Mouse (Mus musculus) 3134 (cell line): ENCODE results near the gene Sgms1.
A peak's percentile ranks its signal among the peaks of the same experiment; 100 is the strongest.
"Not testable (repeated sequence)": the region's sequence is repeated elsewhere in the genome, so short reads cannot be mapped to it uniquely, and the experiment has no call there.

ENCODE experiments used
- DNase-seq: peaks from one replicate; pipeline ENCODE4 v3.0.0-alpha.2; 2011; ENCODE audit warnings: low spot score; ENCODE audit not compliant: insufficient read length; ENCODE audit errors: extremely low read depth

Sgms1 gene

DNA sequence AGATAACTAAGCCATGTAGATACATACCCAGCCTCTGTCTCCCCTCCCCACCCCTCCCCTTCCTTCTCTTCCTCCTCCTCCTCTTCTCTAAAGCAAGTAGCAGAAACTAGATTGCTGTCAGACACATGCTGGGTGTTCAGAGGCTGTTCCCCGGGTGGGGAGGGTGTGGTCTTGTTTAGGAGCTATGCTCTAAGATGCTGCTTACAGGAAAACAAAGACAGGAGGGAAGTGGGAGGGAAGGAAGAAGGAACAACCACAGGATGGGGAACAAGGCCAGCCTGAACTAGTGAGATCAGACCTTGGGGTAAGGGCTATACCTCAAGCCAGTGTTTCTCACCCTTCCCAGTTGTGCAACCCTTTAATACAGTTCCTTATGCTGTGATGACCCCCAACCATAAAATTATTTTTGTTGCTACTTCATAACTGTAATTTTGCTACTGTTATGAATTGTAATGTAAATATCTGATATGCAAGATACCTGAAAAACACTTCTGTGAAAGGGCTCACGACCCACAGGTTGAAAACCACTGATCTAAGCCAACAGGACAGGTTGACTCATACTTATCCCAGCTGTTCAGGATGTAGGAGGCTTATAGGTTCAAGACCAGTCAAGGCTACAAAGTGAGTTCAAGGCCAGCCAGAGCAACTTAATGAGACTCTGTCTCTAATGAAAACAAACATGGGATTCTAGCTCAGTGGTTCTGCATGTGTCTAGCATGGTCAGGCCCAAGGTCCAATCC is 61.3 kb downstream of the Sgms1 start:
- no peak for DNase-seq

DNA sequence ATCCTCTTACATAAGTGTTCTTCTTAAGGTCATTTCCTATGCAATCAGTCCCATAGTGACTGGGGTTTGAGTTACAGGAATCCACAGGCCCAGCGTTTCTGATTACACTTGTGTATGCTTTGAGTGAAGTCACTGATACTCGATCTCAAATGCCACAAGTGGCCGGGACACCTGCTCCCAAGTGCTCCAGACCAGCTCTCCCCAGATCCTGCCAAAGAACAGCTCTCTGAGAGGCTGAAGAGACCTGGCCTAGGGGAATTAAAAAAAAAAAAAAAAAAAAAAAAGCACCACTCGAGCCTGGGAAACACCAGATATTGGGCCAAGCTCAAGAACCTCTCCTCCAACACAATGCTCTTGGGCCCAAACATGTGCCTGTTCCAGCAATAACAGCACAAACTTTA is 62.9 kb downstream of the Sgms1 start:
- DNase-seq, result no peak

GRCm38 (mm10) chr19:32326156-32326555 is 63.4 kb downstream of the Sgms1 start:
- no peak for DNase-seq

DNA sequence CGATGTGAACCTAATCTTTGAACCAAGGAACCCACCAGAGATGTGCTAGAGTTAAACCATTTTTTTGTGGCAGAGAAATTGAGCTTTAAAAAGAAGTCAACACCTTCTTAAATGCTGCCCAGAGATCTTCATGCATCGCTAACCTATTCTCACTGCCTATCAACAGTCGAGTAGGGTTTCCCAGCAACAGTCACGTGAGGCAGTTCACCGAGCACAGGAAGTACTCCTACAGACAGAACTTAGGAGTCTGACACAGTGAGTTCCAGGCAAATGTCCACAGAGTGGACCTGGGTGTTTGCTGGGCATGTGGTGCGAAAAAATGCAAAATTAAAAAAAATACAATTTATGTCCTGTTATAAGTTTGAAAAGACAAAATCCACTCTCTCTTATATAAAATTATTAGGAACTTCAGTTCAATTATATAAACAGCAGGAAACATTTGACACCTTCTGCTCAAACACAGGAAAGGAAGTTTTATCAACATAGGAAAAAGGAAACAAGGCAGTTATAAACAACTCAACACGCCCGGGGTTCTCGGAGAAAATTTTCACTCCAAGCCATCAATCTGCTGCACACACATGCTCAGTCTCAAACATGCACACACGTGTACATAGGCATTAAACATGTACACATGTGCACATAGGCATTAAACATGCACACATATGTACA is 64.3 kb downstream of the Sgms1 start:
- no peak for DNase-seq

DNA sequence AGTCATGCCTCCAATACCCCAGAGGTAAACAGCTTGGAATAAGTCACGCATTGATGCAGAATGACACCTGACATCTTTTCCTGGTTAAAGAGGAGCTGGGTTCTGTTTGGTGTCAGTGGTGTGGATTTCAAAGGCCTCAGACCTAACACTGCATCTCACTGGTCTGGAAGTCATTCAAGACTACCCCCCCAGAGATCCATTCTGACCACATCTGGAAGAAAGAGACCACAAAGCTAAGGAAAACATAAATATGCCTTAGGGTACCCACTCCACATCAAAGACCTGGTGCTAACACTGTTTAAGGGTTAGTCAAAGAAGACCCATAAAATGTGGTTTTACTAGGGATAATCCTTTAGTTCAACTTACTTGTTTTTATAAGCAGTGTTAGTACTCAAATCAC is 65.0 kb downstream of the Sgms1 start:
- no peak for DNase-seq

- no peak for DNase-seq
These were observed 66.4 kb downstream of the Sgms1 start for GRCm38 (mm10) chr19:32323070-32323469.

DNA sequence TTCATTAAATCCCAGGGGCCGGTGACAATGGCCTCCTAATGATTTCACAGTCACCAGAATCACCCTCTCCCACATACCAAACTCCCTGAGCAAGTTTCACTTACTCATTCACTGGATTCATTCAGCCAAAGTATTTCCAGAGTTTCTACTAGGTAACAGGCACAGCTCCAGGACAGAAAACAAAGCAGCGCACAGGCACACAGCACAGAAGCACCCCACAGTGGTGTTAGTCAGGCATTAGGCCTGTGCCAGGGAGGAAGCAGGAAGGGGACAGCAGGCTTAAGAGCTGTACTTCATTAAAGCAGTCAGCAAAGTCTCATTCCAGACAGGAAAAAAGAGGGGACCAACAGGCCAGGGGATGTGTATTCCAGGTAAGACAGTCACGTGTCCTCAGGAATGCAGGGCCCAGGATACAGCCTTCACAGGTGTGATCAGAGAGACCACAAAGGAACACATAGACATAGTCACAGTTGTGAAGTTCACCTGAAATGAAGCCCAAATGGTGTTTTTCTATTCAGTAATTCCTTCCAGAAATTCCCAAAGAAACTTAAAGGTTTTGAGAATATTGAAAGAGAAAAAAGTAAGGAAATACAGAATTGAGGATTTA is 67.0 kb downstream of the Sgms1 start:
- peak; percentile 40 for DNase-seq

- DNase-seq, result peak; percentile 38
These were observed 69.2 kb downstream of the Sgms1 start for GRCm38 (mm10) chr19:32320366-32320666.

DNA sequence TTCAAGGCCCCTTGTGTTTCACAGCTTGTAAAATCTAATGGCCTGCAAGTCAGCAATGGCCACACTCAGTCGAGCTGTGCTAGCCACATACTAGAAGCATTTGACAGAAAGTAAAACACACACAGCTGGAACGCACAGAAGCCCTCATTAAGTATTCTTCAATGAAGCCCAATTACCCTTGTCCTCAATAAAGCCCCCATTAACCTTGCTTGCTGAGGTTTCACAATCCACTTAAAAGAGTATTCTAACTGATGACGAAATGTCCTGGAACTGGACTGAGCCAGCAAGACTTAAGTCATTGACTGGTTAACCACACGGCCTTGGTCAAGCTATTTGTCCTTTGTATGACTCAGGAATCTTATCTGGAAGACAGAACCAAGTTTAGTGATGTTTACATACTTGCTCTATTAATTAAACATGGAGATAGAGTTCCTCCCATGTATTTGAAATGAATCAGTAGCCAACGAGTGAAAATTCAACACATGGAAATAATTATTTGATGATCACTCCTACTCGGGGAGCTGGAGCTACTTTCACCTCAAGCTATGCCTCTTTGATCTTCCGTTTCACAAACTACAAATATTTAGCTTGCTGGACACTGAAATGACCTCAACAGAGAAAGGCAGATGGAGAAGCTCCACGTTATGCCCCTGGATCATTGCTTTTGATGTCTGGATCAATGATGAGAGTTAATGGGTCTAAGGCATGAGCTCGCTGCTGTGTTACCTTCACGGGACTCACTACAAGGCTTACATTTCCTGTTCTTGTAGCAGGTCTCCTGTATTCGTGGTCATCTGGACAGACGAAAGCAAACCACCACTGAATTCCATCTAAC is 69.8 kb downstream of the Sgms1 start:
- peak; percentile 54 for DNase-seq

GRCm38 (mm10) chr19:32319057-32319456 is 70.5 kb downstream of the Sgms1 start:
- DNase-seq, result no peak

DNA sequence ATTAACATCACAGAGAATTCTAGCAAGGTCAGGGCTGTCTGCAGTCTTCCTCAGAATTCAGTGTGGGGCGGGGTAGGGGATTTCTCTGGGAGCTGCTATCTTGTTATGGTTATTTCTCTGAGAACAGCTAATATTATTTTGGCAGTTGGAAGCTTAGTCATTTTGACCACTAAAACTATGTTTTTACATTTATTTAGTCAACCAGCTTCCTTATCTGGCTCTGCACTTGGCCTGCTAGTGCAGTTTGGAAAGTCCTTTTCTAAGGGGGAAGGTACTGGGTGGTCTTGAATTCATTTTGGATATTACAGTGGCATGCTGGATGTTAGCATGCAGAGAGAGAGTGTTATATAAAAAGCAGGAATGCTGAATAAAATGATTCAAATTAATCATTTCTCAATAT is 72.2 kb downstream of the Sgms1 start:
- DNase-seq, result not testable (repeated sequence)

GRCm38 (mm10) chr19:32313304-32313703 is 76.2 kb downstream of the Sgms1 start:
- DNase-seq, result no peak

- DNase-seq, result no peak
These were observed 77.8 kb downstream of the Sgms1 start for GRCm38 (mm10) chr19:32311762-32312161.

GRCm38 (mm10) chr19:32311063-32311462 is 78.5 kb downstream of the Sgms1 start:
- no peak for DNase-seq

GRCm38 (mm10) chr19:32310483-32310882 is 79.0 kb downstream of the Sgms1 start:
- no peak for DNase-seq

- DNase-seq, result peak; percentile 46
These were observed 80.2 kb downstream of the Sgms1 start for GRCm38 (mm10) chr19:32309346-32309745.

- no peak for DNase-seq
These were observed 81.2 kb downstream of the Sgms1 start for GRCm38 (mm10) chr19:32308311-32308710.

DNA sequence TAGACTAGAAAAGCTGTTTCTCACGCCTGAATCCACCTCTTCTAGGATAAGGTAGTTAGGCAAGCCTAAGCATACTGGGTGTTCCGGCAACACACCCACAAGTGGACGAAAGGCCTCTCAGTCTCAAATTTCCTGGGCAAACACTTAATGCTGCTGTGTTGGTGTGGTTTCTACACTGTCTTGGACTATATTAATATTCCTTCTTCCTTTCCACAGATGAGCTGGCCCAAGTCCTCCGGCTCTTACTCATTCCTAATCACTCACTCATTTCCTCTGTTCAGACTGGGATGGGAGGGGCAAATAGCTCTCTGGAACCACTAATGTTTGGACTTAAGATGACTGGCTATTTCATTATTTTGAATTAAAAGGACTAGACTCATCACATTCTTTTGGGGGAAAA is 84.6 kb downstream of the Sgms1 start:
- peak; percentile 77 for DNase-seq

DNA sequence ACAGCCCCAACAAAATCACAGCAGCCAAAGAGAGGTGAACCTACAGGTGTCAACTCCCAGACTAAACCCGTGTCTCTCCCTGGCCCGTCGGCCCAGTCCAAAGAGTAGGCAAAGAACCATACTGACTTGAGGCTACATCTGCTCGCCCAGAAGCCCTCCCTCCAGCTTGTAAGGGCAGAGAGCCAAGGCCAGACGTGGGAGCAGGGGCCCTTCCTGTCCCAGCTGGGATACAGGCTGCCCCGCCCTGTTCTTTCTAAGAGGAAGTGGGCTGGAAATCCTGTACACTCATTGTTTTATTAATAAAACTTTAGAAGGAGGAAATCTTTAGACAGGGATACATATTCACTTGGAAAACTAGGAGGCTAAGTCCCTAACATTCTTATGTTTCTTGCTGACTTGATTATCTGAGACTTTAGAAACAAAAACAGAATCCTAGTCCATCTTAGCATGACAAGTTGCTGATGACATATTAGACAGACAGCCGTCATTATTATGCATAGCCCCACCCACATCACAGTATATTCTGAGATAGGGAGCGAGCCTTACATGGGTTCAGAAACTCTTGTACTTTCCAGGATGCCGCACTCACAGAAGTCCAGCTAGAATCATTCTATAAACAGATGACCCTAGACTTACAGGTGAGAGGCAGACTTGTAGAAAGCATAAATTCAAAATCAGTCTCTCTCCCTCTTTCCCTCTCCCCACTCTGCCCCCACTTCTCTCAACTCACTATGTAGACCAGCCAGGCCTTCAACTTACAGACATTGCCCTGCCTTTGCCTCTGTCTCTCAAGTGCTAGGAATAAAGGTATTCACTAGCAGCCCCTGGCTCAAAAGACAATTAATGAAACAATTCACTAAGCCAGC is 85.3 kb downstream of the Sgms1 start:
- DNase-seq, result peak; percentile 72

GRCm38 (mm10) chr19:32302835-32303381 is 86.6 kb downstream of the Sgms1 start:
- DNase-seq, result no peak
